Mouse (Mus musculus) gastrocnemius, adult 18-20 months (tissue): Measurements from ENCODE around the gene Mtg2. TPM values are rescaled to one million over a fixed set of nuclear protein-coding genes. Genes with fewer than 3 reads are reported as not detected.

Experiments used
- total RNA-seq, 2 experiments: library from RNA; stranded (reverse); gene quantifications; 2 replicates each; pipeline ENCODE4 v1.2.3; 2021

Gene Mtg2
- total RNA-seq, 2 experiments from 2014 or later = 15.0 to 15.3 TPM

Other genes with a start within 250 kb of the Mtg2 start
- gene Taf4, start 93.9 kb upstream of the Mtg2 start, total RNA-seq = 1 to 10 TPM; 7.7 to 8.3 TPM
- 10 to 100 TPM; 44.0 to 47.6 TPM for gene Lsm14b, start 45.6 kb upstream of the Mtg2 start, total RNA-seq
- gene Psma7, start 28.2 kb upstream of the Mtg2 start, total RNA-seq = 100 to 1,000 TPM; 147 to 149 TPM
- gene Ss18l1, start 28.1 kb upstream of the Mtg2 start, total RNA-seq = 1 to 10 TPM; 1.8 to 2.0 TPM
- not detected for gene Hrh3, start 33.9 kb downstream of the Mtg2 start, total RNA-seq
- 10 to 100 TPM; 16.9 to 18.8 TPM for gene Osbpl2, start 48.7 kb downstream of the Mtg2 start, total RNA-seq
- 100 to 1,000 TPM; 114 to 119 TPM for gene Adrm1, start 100.9 kb downstream of the Mtg2 start, total RNA-seq
- gene Lama5, start 155.3 kb downstream of the Mtg2 start, total RNA-seq = 10 to 100 TPM in 1 of 2 experiments, 1 to 10 TPM in 1; 9.6 to 10.6 TPM
- gene Rps21, start 186.8 kb downstream of the Mtg2 start, total RNA-seq = 100 to 1,000 TPM; 355 to 460 TPM
- 1 to 10 TPM; 8.2 to 9.1 TPM for gene Cables2, start 202.9 kb downstream of the Mtg2 start, total RNA-seq
- not detected for gene Rbbp8nl, start 219.3 kb downstream of the Mtg2 start, total RNA-seq